Mouse (Mus musculus) CH12.LX (cell line): ENCODE measurements around the gene Cyth4.

ENCODE experiments used
- BHLHE40 ChIP-seq: IDR thresholded peaks from 2 replicates; pipeline ENCODE4 v1.6.1; 2011; ENCODE audit warnings: mild to moderate bottlenecking, low read depth, low read length, improper control_type of control experiment
- CHD1 ChIP-seq: IDR thresholded peaks from 2 replicates; pipeline ENCODE4 v1.6.1; 2012; ENCODE audit warnings: low read depth, low read length, improper control_type of control experiment, inconsistent platforms
- CTCF ChIP-seq, 2 experiments: IDR thresholded peaks in 1 of 2; conservative IDR thresholded peaks in 1 of 2; 2 replicates each; pipeline ENCODE4 v1.5.1; 2011 to 2012; ENCODE audit warnings: low read depth in 2 of 2, low read length in 2 of 2, improper control_type of control experiment in 1 of 2, inconsistent platforms in 1 of 2, mild to moderate bottlenecking in 1 of 2, moderate library complexity in 1 of 2
- ELF1 ChIP-seq: IDR thresholded peaks from 2 replicates; pipeline ENCODE4 v1.6.1; 2014; ENCODE audit warnings: low read depth, mild to moderate bottlenecking, inconsistent platforms, low read length, improper control_type of control experiment
- EP300 ChIP-seq: IDR thresholded peaks from 2 replicates; pipeline ENCODE4 v1.6.1; 2011; ENCODE audit warnings: low read length, improper control_type of control experiment
- ETS1 ChIP-seq: conservative IDR thresholded peaks from 2 replicates; pipeline ENCODE4 v1.6.1; 2012; ENCODE audit warnings: low read depth, mild to moderate bottlenecking, inconsistent platforms, low read length, improper control_type of control experiment, moderate library complexity
- IRF4 ChIP-seq: IDR thresholded peaks from 2 replicates; pipeline ENCODE4 v1.6.1; 2014; ENCODE audit warnings: low read depth, mild to moderate bottlenecking, inconsistent platforms, low read length, improper control_type of control experiment
- MAX ChIP-seq: IDR thresholded peaks from 2 replicates; pipeline ENCODE4 v1.6.1; 2011; ENCODE audit warnings: low read length, improper control_type of control experiment
- MEF2A ChIP-seq: IDR thresholded peaks from 2 replicates; pipeline ENCODE4 v1.6.1; 2014; ENCODE audit warnings: low read depth, mild to moderate bottlenecking, inconsistent platforms, low read length, improper control_type of control experiment, borderline replicate concordance
- POLR2A ChIP-seq: IDR thresholded peaks from 2 replicates; pipeline ENCODE4 v1.6.1; 2011; ENCODE audit warnings: low read depth, mild to moderate bottlenecking, improper control_type of control experiment, low read length
- USF1 ChIP-seq: IDR thresholded peaks from 2 replicates; pipeline ENCODE4 v1.6.1; 2014; ENCODE audit warnings: low read depth, mild to moderate bottlenecking, inconsistent platforms, low read length, improper control_type of control experiment
- ZC3H11A ChIP-seq: IDR thresholded peaks from 2 replicates; pipeline ENCODE4 v1.6.1; 2012; ENCODE audit warnings: low read depth, mild to moderate bottlenecking, inconsistent platforms, low read length, improper control_type of control experiment
- ZKSCAN1 ChIP-seq: IDR thresholded peaks from 2 replicates; pipeline ENCODE4 v1.6.1; 2012; ENCODE audit warnings: low read depth, inconsistent platforms, low read length, improper control_type of control experiment, borderline replicate concordance
- ZNF384 ChIP-seq: IDR thresholded peaks from 2 replicates; pipeline ENCODE4 v1.6.1; 2012; ENCODE audit warnings: low read depth, low read length, improper control_type of control experiment, inconsistent platforms

- TF ChIP-seq USF1 = no peak
- no peak for TF ChIP-seq POLR2A
- TF ChIP-seq ZC3H11A = no peak
- no peak for TF ChIP-seq BHLHE40
- TF ChIP-seq CTCF (conservative IDR thresholded peaks at IDR 0.05 in 1 of 2, IDR thresholded peaks at IDR 0.05 in 1 of 2; ENCODE audit: low read depth in 2 of 2, low read length in 2 of 2) = no peak
- TF ChIP-seq ELF1 = no peak
- no peak for TF ChIP-seq ZNF384
- no peak for TF ChIP-seq CHD1
- no peak for TF ChIP-seq ZKSCAN1
- TF ChIP-seq MEF2A = no peak
- TF ChIP-seq MAX = no peak
- TF ChIP-seq ETS1 = no peak
- no peak for TF ChIP-seq EP300
- no peak for TF ChIP-seq IRF4
Observed at GRCm38 (mm10) chr15:78614536-78614935, 17.7 kb downstream of the Cyth4 start.
